Mouse (Mus musculus): ENCODE measurements at regions not wholly inside any gene's neighbourhood (a gene's known extent, or its start where the extent isn't known, plus 50 kb on each side); places are given as distances from the start of the nearest gene placed in this dataset.

DNA sequence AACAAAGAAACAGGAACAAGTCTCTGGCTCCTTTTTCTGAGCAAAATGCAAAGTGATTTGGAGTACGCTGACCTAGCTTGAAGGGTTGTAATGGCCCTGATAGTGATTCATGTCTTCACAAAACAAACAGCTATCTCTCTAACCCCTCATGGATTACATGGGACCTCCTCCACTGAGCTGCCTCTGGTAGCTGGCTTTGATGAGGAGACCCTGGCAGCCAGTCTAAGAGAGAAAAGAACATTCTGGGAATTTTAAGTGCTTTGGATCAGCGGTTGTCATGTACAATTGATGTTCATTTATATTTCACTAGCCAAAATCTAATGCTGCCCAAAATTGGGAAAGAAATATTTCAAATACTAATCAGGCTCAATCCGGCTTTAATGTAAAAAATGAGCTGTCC, 177.2 kb upstream of the Pard3b start:
- DNase-seq: no peak

DNA sequence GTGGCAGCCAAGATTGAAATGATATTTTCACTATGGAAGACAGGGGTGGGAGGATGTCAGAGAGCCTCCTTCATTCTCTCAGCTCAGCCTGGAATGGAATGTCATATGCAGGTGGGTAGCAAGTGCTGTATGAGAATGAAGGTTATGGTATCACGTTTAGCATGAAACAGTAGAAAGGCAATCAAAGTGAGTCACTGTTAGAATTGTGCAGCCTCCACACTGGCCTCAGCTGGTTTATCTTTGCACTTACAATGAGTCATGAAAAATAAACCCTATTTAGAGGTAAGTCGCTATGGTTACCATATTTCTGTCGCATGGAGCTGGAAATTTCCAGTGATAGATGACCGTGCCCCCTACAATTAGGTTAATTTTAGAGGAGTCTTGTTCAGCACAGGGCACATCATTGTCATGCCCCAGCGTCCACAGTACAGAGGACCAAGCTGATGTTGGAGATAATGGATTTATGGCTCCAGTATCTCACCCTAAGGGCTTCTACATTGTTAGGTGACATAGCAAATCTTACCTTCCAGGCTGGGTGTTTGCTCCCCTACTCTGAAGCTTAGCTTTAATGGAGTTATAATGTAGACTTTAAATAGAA, 167.9 kb upstream of the Pard3b start:
- DNase-seq: no peak

- no peak for DNase-seq
These were observed 166.6 kb upstream of the Pard3b start for GRCm38 (mm10) chr1:61471779-61472578.

DNA sequence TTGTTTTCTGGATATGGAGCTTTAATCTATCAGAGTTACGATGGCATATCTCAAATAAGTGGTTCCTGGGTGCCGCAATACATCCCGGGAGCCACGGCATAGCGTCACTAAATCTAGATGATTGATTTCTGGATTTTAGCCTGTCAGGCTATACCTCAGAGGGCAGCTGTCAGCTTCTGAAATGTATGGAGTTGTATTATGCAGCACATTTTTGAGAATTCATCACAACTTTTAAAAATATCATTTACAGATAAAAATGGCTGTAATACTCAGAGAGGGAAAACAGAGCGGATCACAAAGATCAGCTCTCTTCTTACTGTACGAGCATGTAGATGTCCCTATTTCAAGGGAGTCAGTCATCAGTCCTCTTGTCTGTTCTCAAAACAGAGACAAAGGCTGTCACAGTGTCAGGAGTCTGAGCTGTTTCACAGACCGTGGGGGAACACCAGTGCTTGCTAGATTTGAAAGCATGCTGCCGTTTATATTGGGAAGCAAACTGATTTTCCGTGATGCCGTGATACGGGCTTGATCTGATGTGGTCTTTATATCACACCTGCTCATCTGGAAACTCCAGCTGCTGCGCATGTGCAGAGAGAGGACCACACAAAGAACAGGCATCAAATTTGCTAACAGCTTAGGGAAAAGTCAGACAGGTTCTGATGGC, 165.9 kb upstream of the Pard3b start:
- no peak for DNase-seq

DNA sequence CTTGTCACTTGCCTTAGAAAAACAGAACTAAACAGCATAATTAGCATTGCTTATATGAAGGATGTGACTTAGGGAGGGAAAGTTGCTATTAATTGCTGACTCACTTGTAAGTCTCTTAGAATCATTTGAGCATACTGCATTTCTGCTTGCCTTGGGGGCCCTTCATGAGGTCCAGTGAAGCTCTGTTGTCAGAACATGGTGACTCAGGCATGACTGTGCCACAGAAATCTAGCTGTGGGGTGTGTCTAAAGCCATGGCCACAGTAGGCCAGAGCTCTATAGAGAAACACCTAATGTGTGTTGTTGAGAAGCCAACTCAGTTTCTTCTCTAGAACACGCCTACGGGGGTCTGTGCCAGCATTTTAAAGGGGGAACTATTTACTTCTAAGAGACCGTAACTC, 153.2 kb upstream of the Pard3b start:
- no peak for DNase-seq

GRCm38 (mm10) chr1:61524886-61525285, 113.7 kb upstream of the Pard3b start:
- no peak for DNase-seq

DNA sequence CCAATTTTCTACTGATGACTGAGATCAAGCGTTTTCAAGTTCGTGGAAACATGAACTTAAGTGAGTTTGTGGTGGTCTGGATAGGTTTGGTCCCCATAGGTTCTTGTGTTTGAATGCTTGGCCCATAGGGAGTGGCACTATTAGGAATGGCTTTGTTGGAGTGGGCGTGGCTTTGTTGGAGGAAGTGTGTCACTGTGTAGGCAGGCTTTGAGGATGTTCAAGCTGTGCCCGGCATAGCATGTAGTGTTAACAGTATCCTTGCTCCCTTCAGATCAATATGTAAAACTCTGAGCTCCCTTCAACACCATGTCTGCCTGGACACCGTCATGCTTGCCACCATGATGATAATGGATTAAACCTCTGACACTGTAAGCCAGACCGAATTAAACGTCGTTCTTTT, 112.7 kb upstream of the Pard3b start:
- no peak for DNase-seq

- no peak for DNase-seq
These were observed 109.9 kb upstream of the Pard3b start for GRCm38 (mm10) chr1:61528757-61529156.

DNA sequence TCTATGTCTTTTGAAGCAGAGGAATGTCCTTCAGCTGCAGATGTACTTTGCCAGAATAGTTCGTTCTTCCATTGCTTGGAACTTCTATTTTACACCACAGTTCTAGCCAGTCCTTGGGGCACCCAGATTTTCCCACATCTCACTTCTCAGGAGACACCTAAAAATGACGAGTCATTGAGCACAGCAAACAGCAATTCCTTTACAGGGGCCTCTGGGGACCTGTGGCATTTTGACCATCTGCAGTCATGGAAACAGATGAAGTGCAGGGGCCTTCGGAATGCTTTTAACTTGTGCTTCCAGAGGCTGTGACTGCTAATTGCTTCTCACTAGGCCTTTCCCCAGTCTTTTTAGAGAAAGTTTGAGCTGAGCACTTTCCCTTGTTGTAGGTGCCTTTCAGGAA, 108.5 kb upstream of the Pard3b start:
- DNase-seq: no peak

- DNase-seq: no peak
These were observed 107.1 kb upstream of the Pard3b start for GRCm38 (mm10) chr1:61531487-61531886.

GRCm38 (mm10) chr1:61540081-61540480, 98.5 kb upstream of the Pard3b start:
- no peak for DNase-seq

GRCm38 (mm10) chr1:61541166-61541565, 97.5 kb upstream of the Pard3b start:
- no peak for DNase-seq

DNA sequence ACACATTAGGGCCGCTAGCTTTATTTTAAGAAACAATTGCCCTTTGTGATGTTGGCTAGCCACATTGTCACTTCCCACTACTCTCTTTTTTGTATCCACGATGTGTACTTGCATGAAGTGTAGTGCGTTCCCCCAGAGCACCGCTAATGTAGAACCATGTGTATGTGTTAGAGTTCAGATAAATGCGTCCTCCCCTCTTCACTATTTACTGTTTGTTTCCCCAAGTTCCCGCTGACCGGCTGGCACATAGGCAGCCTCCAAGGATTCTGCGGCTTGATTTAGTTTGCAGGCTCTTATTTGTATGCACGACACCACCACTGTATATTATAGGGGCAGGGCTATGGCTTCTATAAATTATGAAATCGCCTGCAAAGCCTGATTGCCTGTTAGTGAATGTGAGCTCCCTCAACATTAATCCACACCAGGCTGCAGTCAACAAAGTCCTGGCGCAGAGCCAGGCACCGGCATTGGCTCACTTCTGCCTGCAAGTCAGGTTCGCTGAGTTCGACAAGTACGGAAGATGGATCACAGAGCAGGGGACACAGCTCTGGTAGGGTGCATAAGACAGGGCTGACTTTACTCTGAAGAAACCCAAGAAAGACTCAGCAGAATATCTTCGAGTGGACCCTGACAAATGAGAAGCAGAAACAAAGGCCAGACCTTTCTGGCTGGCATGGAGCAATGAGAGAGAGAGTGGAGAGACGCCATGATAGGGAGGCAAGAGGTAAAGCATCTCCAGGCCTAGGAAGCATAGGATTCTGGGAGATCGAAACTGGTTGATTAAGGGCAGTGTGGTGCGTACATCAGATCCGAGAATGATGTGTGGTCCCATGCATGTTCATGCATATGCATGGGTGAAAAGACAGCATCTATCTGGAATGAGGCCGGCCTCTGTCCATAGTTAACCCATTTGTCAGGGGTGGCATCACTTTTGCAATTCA, 85.8 kb upstream of the Pard3b start:
- no peak for DNase-seq

- no peak for DNase-seq
These were observed 79.1 kb upstream of the Pard3b start for GRCm38 (mm10) chr1:61559514-61559913.

DNA sequence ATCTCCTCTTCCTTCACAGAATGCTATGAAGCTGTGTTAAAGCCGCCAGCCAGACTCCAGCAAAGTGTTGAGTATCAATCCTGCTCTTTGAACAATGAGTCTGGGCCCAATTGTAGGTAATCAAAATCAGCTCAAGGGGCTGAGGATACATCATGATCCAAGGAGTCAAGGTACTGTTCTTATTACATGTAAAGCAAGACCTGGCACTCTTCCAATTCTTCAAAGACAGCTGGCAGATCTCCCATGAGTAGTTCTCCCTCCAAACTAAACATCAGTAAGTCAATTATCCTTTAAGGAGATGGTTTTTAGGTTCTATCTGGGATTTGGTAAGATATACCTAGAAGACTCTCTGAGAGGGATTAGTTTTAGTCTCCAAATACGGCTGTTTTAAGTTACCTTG, 76.5 kb upstream of the Pard3b start:
- no peak for DNase-seq

DNA sequence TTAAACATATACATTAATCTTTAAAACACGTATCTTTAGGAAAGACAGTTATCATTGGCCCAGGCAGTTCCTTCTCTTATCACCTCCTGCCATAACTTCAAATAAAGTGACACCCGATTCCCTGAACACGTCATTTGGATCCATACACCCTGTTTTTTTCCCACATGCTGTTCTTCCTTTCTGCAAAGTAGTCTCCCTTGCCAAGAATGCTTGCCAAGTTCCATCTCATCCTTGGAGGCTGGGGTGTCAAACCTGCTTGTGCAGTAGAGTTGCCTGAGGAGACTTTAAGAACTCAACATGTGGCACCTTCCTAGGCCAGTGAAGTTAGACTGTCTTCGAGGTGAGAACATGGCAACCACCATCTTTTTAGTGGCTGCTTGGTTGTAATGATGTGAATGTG, 73.2 kb upstream of the Pard3b start:
- DNase-seq: no peak

DNA sequence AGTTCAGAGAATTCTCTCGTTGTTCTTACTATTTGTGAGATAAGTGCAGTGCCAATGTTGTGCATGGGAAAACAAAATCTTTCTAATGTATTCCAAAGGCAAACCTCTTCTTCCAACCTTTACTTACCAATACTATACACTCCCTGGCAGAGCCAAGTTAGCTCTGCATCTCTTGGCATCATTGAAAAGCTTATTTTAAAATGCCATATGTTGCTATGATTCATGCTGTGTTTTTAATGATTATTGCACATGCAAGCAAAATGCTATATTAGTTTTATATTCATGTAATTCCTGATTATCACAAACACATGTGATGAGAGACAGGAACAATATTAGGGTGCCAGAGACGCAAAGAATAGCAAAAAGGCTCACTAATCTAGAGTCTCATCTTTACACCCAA, 64.3 kb upstream of the Pard3b start:
- no peak for DNase-seq

DNA sequence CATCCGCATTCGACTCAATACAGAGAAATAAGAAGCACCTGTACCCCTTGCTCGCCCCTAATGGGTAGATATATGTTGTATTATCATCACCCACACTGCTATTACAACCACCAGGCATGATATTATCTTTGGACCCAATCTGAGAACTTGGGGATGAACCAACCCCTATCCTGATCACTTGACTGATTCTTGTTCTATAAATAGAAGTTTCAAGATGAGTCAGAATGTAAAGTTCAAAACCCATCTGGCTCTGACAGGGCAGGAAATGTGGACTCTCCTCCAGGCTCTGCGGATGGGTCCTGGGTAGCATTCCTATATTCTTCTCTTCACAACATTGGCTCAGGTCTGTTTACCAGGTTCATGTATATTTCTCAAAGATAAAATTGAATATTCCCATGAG, 61.9 kb upstream of the Pard3b start:
- DNase-seq: no peak

DNA sequence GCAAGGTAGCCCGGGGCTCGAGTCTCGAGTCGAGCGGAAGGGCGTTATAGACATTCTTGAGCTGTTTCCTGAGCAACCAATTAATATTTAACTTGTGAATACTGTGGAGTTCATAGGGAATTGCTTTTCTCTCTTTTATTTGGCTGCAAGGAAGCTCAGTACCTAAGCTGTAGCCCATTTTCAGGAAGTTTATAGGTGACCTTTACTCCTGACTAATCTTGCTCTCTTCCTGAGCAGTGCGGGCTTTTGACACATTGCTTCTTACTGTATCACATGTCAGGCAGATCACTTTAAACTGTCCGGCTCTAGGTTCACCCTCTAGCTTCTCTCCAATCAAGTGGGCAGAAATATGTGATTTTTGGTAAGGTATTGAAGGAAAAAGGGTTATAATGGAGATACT, 51.4 kb upstream of the Pard3b start:
- DNase-seq: no peak
